Mouse (Mus musculus) spleen, adult 12 weeks (tissue): Measurements from ENCODE around the gene Sgca.
"Not testable (repeated sequence)": the region's sequence is repeated elsewhere in the genome, so short reads cannot be mapped to it uniquely, and the experiment has no call there.

ENCODE experiments used
- DNase-seq: peaks from one replicate; pipeline ENCODE4 v3.0.0; 2022; ENCODE audit warnings: low spot score

Gene Sgca

DNA sequence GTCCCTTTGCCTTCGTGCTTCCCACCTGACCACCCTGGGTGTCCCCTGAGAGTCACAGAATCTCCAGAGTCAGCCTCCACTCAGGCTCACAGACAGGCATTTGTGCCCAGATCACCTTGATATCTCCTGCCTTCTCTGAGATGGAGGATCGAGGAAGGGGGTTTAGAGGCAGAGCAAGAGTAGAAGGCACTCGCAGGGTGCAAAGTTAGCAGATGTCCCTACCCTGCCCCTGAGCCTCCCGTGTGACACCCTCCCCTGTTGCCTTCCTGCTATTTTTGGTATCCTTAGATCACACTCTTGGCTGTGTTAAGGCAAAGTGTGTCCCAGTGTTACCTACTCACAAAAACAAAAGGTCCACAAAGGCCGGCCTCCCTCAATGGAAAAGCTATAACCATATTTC, at the start of gene Sgca:
Gene Sgca (minus strand): TSS at position 129 of the 400 bp plus-strand sequence.
- DNase-seq, result no peak

DNA sequence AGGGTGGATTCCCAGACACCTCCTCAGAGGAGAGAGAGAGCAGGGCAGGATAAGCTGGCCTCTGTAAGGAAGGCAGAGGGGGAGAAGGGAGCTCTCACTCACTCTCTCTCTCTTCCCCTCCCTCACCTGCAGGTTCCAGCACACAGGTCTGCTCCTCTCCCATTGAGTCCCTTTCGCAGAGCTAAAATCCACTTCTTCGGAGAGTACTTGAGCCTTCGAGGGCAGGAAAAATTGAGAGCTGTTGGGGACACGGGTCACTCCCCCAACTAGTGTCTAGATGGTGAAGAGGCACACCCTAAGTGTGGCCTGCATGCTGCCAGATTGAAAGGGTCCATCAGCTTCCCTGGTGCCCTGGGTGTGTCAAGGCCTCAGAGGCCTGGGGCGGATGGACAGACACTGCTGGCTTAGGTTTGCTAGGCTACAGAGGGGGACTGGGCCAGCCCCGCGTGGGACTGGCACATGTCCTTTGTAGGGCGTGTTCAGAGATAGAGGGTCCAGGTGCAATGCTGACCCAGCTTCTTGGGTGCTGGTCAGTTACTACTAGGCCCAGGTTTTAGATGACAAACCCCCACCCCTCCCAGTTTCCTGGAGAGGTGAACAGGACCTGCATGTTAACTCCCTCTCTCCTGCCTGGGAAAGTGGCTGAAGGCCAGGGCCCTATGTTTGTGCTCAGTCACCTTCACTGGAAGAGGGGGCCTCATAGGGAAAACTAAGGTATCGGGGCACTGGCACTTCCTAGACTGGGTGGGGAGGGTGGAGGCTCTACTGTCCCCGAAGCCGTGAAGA, 49.3 kb upstream of the Sgca start:
- DNase-seq, result no peak

DNA sequence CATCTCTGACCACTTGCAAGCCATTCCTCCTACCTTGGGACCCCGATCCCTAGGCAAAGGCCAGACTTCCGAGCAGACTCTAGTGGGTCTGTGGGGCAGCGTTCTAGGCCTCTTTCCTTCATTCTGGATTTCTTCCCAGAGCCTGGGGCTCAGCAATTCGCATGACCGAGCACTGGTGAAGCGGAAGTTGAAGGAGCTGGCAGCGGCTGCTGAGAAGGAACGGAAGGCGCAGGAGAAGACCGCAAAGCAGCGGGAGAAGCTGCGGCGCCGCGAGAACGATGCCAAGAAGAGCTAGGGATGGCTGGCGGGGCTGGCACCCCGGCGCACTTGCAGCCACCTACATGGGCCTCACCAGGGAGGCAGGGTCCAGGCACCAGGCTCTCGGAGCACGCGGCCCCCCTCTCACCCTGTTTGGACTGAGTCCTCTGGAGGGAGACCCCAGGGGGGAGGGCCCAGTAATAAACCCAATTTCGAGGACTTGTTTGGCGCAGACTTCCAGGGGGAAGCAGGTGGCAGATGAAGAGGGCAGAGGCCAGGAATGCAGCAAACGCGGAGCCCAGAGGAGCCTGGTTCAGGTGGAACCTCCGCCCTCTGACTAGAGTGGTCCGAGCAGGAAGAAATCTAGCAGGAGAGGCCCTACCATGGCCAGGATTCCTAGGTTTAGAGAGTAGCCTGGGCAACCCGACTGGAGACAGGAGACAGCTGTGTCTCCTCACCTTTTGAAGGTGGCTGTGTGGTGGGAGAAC, 48.5 kb upstream of the Sgca start:
- DNase-seq, result no peak

GRCm38 (mm10) chr11:95023481-95023880, 47.4 kb upstream of the Sgca start:
- DNase-seq, result no peak

DNA sequence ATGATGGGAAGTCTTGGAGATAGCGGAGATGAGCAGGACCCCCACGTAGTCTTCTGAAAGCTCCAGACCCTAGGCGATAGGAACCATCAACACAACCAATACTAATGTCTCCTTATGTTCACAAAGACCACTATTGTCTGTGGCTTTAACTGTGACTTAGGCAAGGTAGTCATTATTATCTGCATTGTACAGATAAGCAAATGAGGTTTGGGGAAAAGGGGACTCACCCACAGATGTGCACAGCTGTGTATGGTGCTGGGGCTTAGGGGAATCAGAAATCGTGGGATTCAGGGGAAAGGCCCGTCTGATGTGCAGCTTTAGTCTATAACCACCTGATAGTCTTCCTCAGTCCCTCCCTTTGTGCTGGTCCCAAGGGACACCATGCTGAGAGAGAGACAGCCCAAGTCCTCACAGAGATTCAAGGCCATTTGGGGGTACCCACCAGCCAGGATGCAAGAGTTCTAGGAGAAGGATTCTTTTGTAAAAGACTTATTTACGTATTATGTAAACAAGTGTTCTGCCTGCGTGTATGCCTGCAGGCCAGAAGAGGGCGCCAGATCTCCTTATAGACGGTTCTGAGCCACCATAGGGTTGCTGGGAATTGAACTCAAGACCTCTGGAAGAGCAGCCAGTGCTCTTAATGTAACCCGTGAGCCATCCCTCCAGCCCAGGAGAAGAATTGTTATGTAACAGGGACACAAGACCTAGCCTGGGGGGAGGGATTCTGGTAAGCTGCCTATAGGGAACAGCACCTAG, 46.3 kb upstream of the Sgca start:
- DNase-seq, result no peak

DNA sequence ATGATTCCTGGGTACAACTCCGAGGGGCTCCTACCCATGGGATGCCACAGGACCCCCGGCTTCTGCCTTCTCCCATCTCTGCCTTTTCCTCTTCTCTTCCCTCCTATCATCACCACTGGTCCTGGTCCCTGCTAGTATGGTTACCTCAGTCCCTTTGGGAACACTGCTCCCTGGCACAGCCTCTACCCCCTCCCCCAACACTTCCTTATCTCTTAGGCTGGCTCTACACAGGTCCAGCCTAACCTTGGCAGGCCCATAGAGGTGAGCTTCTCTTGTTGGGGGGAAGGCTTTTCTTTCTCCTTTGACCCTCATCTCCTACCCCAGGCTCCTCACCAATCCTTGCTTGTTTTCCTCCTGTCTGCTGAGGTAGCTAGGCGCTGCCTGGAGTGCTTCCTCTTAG, 39.4 kb upstream of the Sgca start:
- no peak for DNase-seq

- DNase-seq, result no peak
Measured at GRCm38 (mm10) chr11:95012487-95012886, 36.4 kb upstream of the Sgca start.

GRCm38 (mm10) chr11:95012075-95012474, 35.9 kb upstream of the Sgca start:
- peak; percentile 62 for DNase-seq

DNA sequence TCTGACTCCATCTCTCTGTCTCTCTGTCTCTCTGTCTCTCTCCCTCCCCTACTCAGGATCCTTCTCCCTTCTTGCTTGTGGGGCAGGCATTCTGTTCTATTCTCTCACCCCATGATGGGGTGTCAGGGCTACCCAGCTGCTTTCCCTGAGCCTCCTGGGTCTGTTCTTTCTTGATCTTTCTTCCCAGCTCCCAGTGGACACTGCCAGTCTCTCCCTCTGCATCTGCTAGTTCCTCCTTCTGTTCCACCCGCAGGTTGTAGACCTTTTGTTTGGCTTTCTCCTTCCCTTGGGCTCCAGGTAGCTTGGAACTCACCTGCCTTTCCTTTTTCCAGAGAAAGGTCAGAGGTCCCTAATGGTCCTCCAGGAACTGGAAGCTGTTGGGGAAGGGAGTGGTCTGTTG, 35.3 kb upstream of the Sgca start:
- DNase-seq, result no peak

DNA sequence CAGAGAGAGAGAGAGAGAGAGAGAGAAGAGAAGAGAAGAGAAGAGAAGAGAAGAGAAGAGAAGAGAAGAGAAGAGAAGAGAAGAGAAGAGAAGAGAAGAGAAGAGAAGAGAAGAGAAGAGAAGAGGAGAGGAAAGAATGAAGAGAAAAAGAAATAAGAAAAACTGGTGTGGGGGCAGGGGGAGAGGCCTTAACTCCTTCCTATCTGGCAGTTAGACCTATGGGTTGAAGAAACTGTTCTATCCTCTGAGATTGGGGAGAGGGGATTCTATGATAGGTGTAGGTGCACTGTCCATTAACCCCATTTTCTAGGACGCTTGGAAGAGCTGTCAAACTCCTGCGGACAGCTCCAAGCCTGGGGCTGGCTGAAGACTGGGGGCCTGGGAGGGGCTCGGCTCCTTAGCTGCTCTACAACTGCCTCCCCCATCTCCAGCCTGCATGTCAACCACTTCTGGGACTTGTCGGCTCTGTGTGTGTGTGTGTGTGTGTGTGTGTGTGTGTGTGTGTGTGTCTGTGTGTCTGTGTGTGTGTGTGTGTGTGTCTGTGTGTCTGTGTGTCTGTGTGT, 34.8 kb upstream of the Sgca start:
- not testable (repeated sequence) for DNase-seq

DNA sequence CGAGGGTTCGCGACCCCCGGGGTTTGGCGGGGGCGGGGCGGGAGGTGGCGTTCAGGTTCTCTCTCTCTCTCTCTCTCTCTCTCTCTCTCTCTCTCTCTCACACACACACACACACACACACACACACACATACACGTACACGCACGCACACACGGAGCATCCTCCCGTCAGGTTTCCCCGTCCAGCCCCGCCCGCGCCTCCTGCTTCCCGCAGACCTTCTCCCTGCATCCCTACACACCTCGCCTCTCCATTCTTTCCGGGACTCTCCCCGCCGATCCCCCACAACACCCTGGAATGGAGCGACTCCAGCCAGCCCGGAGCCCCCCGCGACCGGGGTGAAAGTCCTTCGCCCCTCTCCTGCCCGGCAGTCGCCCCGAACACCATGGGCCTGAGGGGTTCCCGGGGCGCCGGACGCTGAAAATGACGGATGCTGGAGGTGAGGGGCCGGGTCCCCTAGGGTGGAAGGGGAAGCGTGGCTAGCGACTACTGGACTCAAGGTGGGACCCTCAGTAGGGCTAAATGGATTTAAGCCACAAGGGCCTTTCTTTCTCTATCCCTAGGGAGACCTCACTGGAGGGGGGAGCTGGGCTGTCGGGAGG, 34.1 kb upstream of the Sgca start:
- DNase-seq, result no peak

DNA sequence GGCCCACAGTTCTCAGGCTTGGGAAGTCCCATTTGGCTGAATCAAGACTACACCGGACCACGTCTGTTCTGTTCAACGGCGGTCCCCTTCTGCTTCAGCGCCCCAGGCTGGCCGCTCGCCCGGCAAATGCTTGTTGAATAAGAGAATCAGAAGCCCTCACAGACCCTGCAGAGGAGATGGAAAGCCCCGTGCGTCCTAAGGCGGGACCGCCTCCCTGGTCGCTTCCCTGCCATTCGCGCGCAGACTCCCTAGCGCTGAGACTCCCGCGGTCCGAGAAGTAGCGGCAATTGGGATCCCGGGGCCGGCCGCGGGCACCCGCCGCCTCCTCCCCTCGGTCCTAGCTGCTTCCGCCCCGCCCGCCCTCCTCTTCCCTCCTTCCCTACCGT, 33.5 kb upstream of the Sgca start, which contains the start of gene Samd14:
Gene Samd14 (plus strand): TSS at position 251 of the 386 bp plus-strand sequence.
- DNase-seq, result no peak

DNA sequence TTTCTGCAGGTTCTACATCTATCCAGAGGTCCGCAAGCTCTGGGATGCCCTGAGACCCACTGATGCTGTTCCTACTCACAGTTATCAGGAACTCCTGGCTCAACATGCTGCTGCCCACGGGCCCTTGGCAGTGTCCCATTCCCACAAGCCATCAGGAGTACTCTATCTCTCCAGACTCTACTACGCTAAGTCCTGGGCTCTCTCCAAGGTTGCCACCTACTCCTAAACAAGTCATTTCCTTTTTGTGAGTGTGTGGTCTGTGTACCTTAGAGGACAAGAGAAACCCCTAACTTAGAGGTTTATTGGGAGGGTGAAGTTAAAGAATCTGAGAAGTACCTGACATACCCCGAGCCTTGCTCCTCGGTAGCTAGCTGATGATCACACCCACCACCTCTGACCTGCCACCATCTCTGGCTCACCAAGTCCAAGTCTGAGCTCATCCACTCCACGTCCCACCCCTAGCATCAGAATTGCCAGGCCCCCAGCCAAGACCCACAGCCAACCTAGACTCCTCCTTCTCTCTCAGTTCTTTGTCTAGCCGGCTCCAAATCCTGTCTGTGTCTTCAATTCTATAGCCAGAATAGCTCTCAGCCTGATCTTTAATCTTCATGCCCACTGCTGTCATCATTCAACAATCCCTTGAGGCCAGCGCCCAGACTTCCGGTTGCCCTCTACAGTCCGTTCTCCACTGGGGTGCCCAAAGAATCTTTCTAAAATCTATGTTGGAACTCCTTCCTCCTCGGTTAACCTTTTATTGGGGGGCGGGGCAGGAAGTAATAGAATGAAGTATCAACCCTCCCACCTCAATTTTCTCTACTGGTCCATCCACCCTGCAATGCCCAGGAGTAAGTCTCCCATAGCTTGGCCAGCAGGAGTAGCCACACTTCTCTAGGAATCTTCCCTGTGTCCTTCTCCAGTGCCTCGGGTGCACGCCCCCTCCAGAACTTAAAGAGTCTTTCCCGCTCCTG, 32.8 kb upstream of the Sgca start:
- DNase-seq, result no peak

DNA sequence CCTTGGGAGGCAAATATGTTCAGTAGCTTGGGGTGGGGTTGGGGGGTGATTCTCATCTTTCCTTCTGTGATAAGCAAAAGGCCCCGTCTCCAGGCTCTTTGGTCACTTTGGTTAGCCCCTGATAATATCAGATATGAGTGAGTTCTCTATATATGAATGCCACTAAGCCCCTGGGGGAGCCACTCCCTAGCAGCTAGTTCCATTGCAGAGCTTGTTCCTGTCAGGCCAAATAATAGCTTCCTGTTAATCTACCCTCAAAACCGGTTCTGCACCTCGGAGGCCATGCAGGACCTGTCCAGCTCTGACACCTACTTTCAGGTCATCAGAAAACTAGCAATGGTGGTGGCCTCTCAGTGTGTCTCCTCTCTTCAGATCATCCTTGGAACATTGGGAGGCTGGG, 31.3 kb upstream of the Sgca start:
- no peak for DNase-seq

GRCm38 (mm10) chr11:95006525-95007219, 30.5 kb upstream of the Sgca start:
- DNase-seq, result peak; percentile 70

GRCm38 (mm10) chr11:95006038-95006437, 29.9 kb upstream of the Sgca start:
- no peak for DNase-seq

GRCm38 (mm10) chr11:95004937-95005198, 28.7 kb upstream of the Sgca start:
- no peak for DNase-seq

GRCm38 (mm10) chr11:95004136-95004936, 28.2 kb upstream of the Sgca start:
- DNase-seq, result no peak

GRCm38 (mm10) chr11:95002705-95003104, 26.6 kb upstream of the Sgca start:
- no peak for DNase-seq
